8 mouse cellular contexts compared by ENCODE assay signal in the genomic region with DNA sequence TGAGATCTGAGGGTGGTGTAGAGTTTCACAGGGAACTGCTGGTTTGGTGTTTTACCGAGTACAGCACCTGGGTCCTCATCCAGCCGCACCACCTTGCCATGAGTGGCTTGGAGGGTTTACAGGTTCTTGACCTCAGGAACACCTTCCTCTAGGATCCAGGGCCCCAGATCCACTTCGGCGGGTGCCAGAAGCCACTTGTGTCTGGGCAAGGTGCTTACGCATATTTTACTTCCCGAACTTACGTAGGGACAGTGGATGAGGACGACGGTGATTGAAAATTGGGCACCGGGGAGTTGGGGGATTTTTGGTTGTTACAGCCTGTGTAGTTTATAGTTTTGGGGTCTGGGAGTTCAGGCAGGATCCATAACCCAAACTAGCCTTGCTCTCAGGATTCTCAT. TPM values are rescaled to one million over a fixed set of nuclear protein-coding genes. Genes with fewer than 3 reads are reported as not detected.
DNase-seq lines count a peak whose midpoint lies in the region; ATAC-seq and TF ChIP-seq lines count a peak whose summit lies in the region.

No protein-coding gene starts in this region.

- H3K4me2 ChIP-seq in heart, postnatal 0 days (ENCODE audit: low read depth, low read length) = peak overlapping the region; percentile 83
- H3K4me2 ChIP-seq in intestine, embryonic 16.5 days (ENCODE audit: low read depth, low read length) = peak overlapping the region; percentile 83
- H3K4me2 ChIP-seq in midbrain, embryonic 13.5 days (replicated peaks) = peak overlapping the region; percentile 95

- H3K27me3 ChIP-seq in heart, postnatal 0 days (ENCODE audit: control insufficient read depth, insufficient read depth, low read length) = no peaks in the 10 kb centered on the region
- H3K27me3 ChIP-seq in embryonic facial prominence, embryonic 10.5 days (replicated peaks; ENCODE audit: low read depth, poor library complexity, severe bottlenecking) = peaks cover 18% of the 10 kb centered on the region
- no peaks in the 10 kb centered on the region for H3K27me3 ChIP-seq in intestine, embryonic 16.5 days (replicated peaks; ENCODE audit: control insufficient read depth, insufficient read depth, low read length)
- peaks cover 34% of the 10 kb centered on the region for H3K27me3 ChIP-seq in midbrain, embryonic 13.5 days

- no peak for TF ChIP-seq CTCF in heart, postnatal 0 days (IDR thresholded peaks at IDR 0.05; ENCODE audit: low read depth)

- no peaks in the 10 kb centered on the region for H3K9me3 ChIP-seq in heart, postnatal 0 days (replicated peaks; ENCODE audit: control insufficient read depth, low read length)
- H3K9me3 ChIP-seq in embryonic facial prominence, embryonic 10.5 days = no peaks in the 10 kb centered on the region
- no peaks in the 10 kb centered on the region for H3K9me3 ChIP-seq in intestine, embryonic 16.5 days (ENCODE audit: control insufficient read depth, low read length)
- no peaks in the 10 kb centered on the region for H3K9me3 ChIP-seq in midbrain, embryonic 13.5 days

- TF ChIP-seq EP300 in heart, postnatal 0 days (IDR thresholded peaks at IDR 0.05; ENCODE audit: low read depth) = no peak

- 18% methylated on average over 10 of the region's 10 CpGs for WGBS in heart, postnatal 0 days
- WGBS in embryonic facial prominence, embryonic 10.5 days = 48% methylated on average over 10 of the region's 10 CpGs
- 34% methylated on average over 10 of the region's 10 CpGs for WGBS in intestine, embryonic 16.5 days
- 66% methylated on average over 10 of the region's 10 CpGs for WGBS in midbrain, embryonic 13.5 days

- peak overlapping the region; percentile 88 for H3K9ac ChIP-seq in heart, postnatal 0 days (replicated peaks; ENCODE audit: low read depth, low read length)
- peak overlapping the region; percentile 76 for H3K9ac ChIP-seq in intestine, embryonic 16.5 days (ENCODE audit: low read depth, low read length)
- no peak overlapping the region for H3K9ac ChIP-seq in midbrain, embryonic 13.5 days (replicated peaks)

- ATAC-seq in heart, postnatal 0 days (ENCODE audit: insufficient read depth, low read depth) = no peak
- ATAC-seq in intestine, embryonic 16.5 days = no peak
- no peak for ATAC-seq in midbrain, embryonic 13.5 days

- DNase-seq in heart, postnatal 0 days (ENCODE audit: low spot score) = no peak
- DNase-seq in heart, adult 9 months (ENCODE audit: low spot score in 2 of 2) = no peak
- DNase-seq in embryonic facial prominence, embryonic 10.5 days (ENCODE audit: low spot score) = no peak
- DNase-seq in adrenal gland, adult 8-10 months = no peak
- DNase-seq in cerebellum, postnatal 36 days = no peak
- no peak for DNase-seq in testis, postnatal 10 days (ENCODE audit: low spot score)

- no peaks in the 10 kb centered on the region for H3K36me3 ChIP-seq in heart, postnatal 0 days (replicated peaks; ENCODE audit: control insufficient read depth, insufficient read depth, low read length)
- no peaks in the 10 kb centered on the region for H3K36me3 ChIP-seq in embryonic facial prominence, embryonic 10.5 days (replicated peaks)
- H3K36me3 ChIP-seq in intestine, embryonic 16.5 days (ENCODE audit: control insufficient read depth, insufficient read depth, low read length) = no peaks in the 10 kb centered on the region
- no peaks in the 10 kb centered on the region for H3K36me3 ChIP-seq in midbrain, embryonic 13.5 days

- peak overlapping the region; percentile 69 for H3K4me3 ChIP-seq in heart, postnatal 0 days (ENCODE audit: low read depth, low read length)
- H3K4me3 ChIP-seq in embryonic facial prominence, embryonic 10.5 days = peak overlapping the region; percentile 73
- peak overlapping the region; percentile 70 for H3K4me3 ChIP-seq in intestine, embryonic 16.5 days (ENCODE audit: low read length)
- H3K4me3 ChIP-seq in midbrain, embryonic 13.5 days (replicated peaks) = peak overlapping the region; percentile 49; the same call in 1 of the 2 replicates

- H3K27ac ChIP-seq in heart, postnatal 0 days (ENCODE audit: low read depth) = peak overlapping the region; percentile 99
- peak overlapping the region; percentile 82 for H3K27ac ChIP-seq in embryonic facial prominence, embryonic 10.5 days (replicated peaks)
- peak overlapping the region; percentile 77 for H3K27ac ChIP-seq in intestine, embryonic 16.5 days (ENCODE audit: low read length)
- no peak overlapping the region for H3K27ac ChIP-seq in midbrain, embryonic 13.5 days

- H3K4me1 ChIP-seq in heart, postnatal 0 days (ENCODE audit: control insufficient read depth, insufficient read depth) = peaks cover 57% of the 10 kb centered on the region
- peaks cover 72% of the 10 kb centered on the region for H3K4me1 ChIP-seq in embryonic facial prominence, embryonic 10.5 days
- H3K4me1 ChIP-seq in intestine, embryonic 16.5 days (ENCODE audit: control insufficient read depth, insufficient read depth, low read length) = peaks cover 57% of the 10 kb centered on the region
- H3K4me1 ChIP-seq in midbrain, embryonic 13.5 days (replicated peaks) = peaks cover 17% of the 10 kb centered on the region

RNA-seq across cellular contexts. Expression of gene Lrrfip1, which starts 55.5 kb away (rescaled TPM):
- 120 and 135 TPM in 2 replicates for total RNA-seq in heart, postnatal 0 days (2014; rRNA removed; ENCODE audit: low replicate concordance)
- polyA plus RNA-seq in heart, postnatal 0 days (2015; fragmentation: Nextera tagmentation; extraction: Ambion mirVana) = 140 and 168 TPM in 2 replicates
- 22.5 and 25.7 TPM in 2 replicates for polyA plus RNA-seq in embryonic facial prominence, embryonic 10.5 days (2016; fragmentation: Nextera tagmentation; extraction: Ambion mirVana)
- 69.2 and 73.7 TPM in 2 replicates for polyA plus RNA-seq in intestine, embryonic 16.5 days (2015; fragmentation: Nextera tagmentation; extraction: Ambion mirVana)
- 23.0 and 23.6 TPM in 2 replicates for polyA plus RNA-seq in midbrain, embryonic 13.5 days (2015; fragmentation: Nextera tagmentation; extraction: Ambion mirVana)
- total RNA-seq in adrenal gland, adult 8-10 months (2022) = 10 to 100 TPM; 50.3 to 77.4 (median 59.8) TPM
